28 mouse cellular contexts compared by ENCODE assay signal in genomic region chr6:81403122-81403521, GRCm38 (mm10).
DNase-seq lines count a peak whose midpoint lies in the region; ATAC-seq and TF ChIP-seq lines count a peak whose summit lies in the region.
"Had no signal": no experiment of that assay in that cellular context is flagged by ENCODE, and none has a peak within 500 bp of the region (broad histone marks: within the 10 kb centered on the region; RNA-seq: fewer than 3 reads in every experiment).

No protein-coding gene starts in this region.

- no peak overlapping the region for H3K4me2 ChIP-seq in forebrain, embryonic 14.5 days (ENCODE audit: low read length)
- H3K4me2 ChIP-seq in forebrain, embryonic 16.5 days (ENCODE audit: low read length), result no peak overlapping the region
- H3K4me2 ChIP-seq in hindbrain, embryonic 14.5 days (replicated peaks), result no peak overlapping the region
- H3K4me2 ChIP-seq in midbrain, embryonic 13.5 days (replicated peaks), result no peak overlapping the region
- no peak overlapping the region for H3K4me2 ChIP-seq in midbrain, postnatal 0 days (ENCODE audit: low read depth, low read length, poor library complexity, severe bottlenecking)
- H3K4me2 ChIP-seq: embryonic facial prominence, embryonic 13.5 days; heart, embryonic 12.5 days; heart, embryonic 15.5 days; hindbrain, embryonic 15.5 days had no signal

- no peak overlapping the region for H3K9ac ChIP-seq in forebrain, embryonic 14.5 days (ENCODE audit: low read length)
- H3K9ac ChIP-seq in forebrain, embryonic 16.5 days (replicated peaks; ENCODE audit: low read depth, low read length), result no peak overlapping the region
- no peak overlapping the region for H3K9ac ChIP-seq in hindbrain, embryonic 14.5 days
- no peak overlapping the region for H3K9ac ChIP-seq in midbrain, embryonic 13.5 days (replicated peaks)
- H3K9ac ChIP-seq in midbrain, postnatal 0 days (replicated peaks; ENCODE audit: low read length, poor library complexity, severe bottlenecking), result no peak overlapping the region
- H3K9ac ChIP-seq: embryonic facial prominence, embryonic 13.5 days; heart, embryonic 12.5 days; heart, embryonic 15.5 days; hindbrain, embryonic 15.5 days had no signal

- H3K4me3 ChIP-seq in forebrain, embryonic 14.5 days (ENCODE audit: low read depth, low read length), result no peak overlapping the region
- no peak overlapping the region for H3K4me3 ChIP-seq in forebrain, embryonic 16.5 days (replicated peaks; ENCODE audit: low read length)
- no peak overlapping the region for H3K4me3 ChIP-seq in hindbrain, embryonic 14.5 days (replicated peaks; ENCODE audit: low read length)
- no peak overlapping the region for H3K4me3 ChIP-seq in hindbrain, embryonic 10.5 days
- no peak overlapping the region for H3K4me3 ChIP-seq in midbrain, embryonic 13.5 days (replicated peaks)
- H3K4me3 ChIP-seq in midbrain, postnatal 0 days (ENCODE audit: low read depth, low read length), result no peak overlapping the region
- H3K4me3 ChIP-seq: embryonic facial prominence, embryonic 10.5 days; embryonic facial prominence, embryonic 13.5 days; erythroblast, embryonic 14.5 days; heart, embryonic 12.5 days; heart, embryonic 15.5 days; hindbrain, embryonic 15.5 days had no signal

- ATAC-seq in forebrain, embryonic 14.5 days, result no peak
- no peak for ATAC-seq in forebrain, embryonic 16.5 days
- ATAC-seq in hindbrain, embryonic 14.5 days (ENCODE audit: low FRiP score), result peak; percentile 46; the same call in 1 of the 2 replicates
- peak; percentile 43; the same call in 1 of the 2 replicates for ATAC-seq in midbrain, embryonic 13.5 days
- no peak for ATAC-seq in midbrain, postnatal 0 days (ENCODE audit: low FRiP score)
- ATAC-seq: CD4-positive, CD25-positive, alpha-beta regulatory T cell, adult 4 months; inflammation-experienced regulatory T-cells, adult 6 months; intestine, embryonic 16.5 days had no signal

- TF ChIP-seq CTCF in midbrain, postnatal 0 days (IDR thresholded peaks at IDR 0.05), result no peak

- H3K9me3 ChIP-seq in forebrain, embryonic 14.5 days (replicated peaks; ENCODE audit: control insufficient read depth, low read length), result no peaks in the 10 kb centered on the region
- H3K9me3 ChIP-seq in forebrain, embryonic 16.5 days (ENCODE audit: control insufficient read depth, low read length), result no peaks in the 10 kb centered on the region
- no peaks in the 10 kb centered on the region for H3K9me3 ChIP-seq in hindbrain, embryonic 14.5 days (ENCODE audit: control insufficient read depth, low read length)
- H3K9me3 ChIP-seq in hindbrain, embryonic 10.5 days, result no peaks in the 10 kb centered on the region
- H3K9me3 ChIP-seq in midbrain, embryonic 13.5 days, result no peaks in the 10 kb centered on the region; the same call in 1 of the 2 replicates
- H3K9me3 ChIP-seq in midbrain, postnatal 0 days (ENCODE audit: low read length), result 0 out of 2 replicates have a peak, but pooled peaks cover 4% of the 10 kb centered on the region
- H3K9me3 ChIP-seq: embryonic facial prominence, embryonic 10.5 days; embryonic facial prominence, embryonic 13.5 days; heart, embryonic 12.5 days; heart, embryonic 15.5 days; hindbrain, embryonic 15.5 days had no signal

- no peaks in the 10 kb centered on the region for H3K27me3 ChIP-seq in forebrain, embryonic 14.5 days (replicated peaks; ENCODE audit: control insufficient read depth, insufficient read depth, low read length)
- no peaks in the 10 kb centered on the region for H3K27me3 ChIP-seq in forebrain, embryonic 16.5 days (replicated peaks; ENCODE audit: control insufficient read depth, insufficient read depth, low read length)
- no peaks in the 10 kb centered on the region for H3K27me3 ChIP-seq in hindbrain, embryonic 14.5 days (ENCODE audit: control insufficient read depth, insufficient read depth, low read length)
- H3K27me3 ChIP-seq in hindbrain, embryonic 10.5 days (ENCODE audit: insufficient read depth, poor library complexity, severe bottlenecking), result no peaks in the 10 kb centered on the region
- no peaks in the 10 kb centered on the region for H3K27me3 ChIP-seq in midbrain, embryonic 13.5 days
- no peaks in the 10 kb centered on the region for H3K27me3 ChIP-seq in midbrain, postnatal 0 days (ENCODE audit: insufficient read depth, low read length)
- H3K27me3 ChIP-seq: embryonic facial prominence, embryonic 13.5 days; heart, embryonic 12.5 days; heart, embryonic 15.5 days; hindbrain, embryonic 15.5 days had no signal

- no peaks in the 10 kb centered on the region for H3K4me1 ChIP-seq in forebrain, embryonic 14.5 days (ENCODE audit: control insufficient read depth, insufficient read depth, low read length)
- H3K4me1 ChIP-seq in forebrain, embryonic 16.5 days (replicated peaks; ENCODE audit: control insufficient read depth, insufficient read depth, low read length), result no peaks in the 10 kb centered on the region
- no peaks in the 10 kb centered on the region for H3K4me1 ChIP-seq in hindbrain, embryonic 14.5 days (replicated peaks; ENCODE audit: control insufficient read depth, insufficient read depth, low read length)
- no peaks in the 10 kb centered on the region for H3K4me1 ChIP-seq in hindbrain, embryonic 10.5 days (replicated peaks)
- H3K4me1 ChIP-seq in midbrain, embryonic 13.5 days (replicated peaks), result no peaks in the 10 kb centered on the region
- H3K4me1 ChIP-seq in midbrain, postnatal 0 days (ENCODE audit: insufficient read depth, low read length), result no peaks in the 10 kb centered on the region
- H3K4me1 ChIP-seq: embryonic facial prominence, embryonic 10.5 days; embryonic facial prominence, embryonic 13.5 days; heart, embryonic 12.5 days; heart, embryonic 15.5 days; hindbrain, embryonic 15.5 days had no signal

- no peaks in the 10 kb centered on the region for H3K36me3 ChIP-seq in forebrain, embryonic 14.5 days (ENCODE audit: control insufficient read depth, insufficient read depth, low read length)
- H3K36me3 ChIP-seq in forebrain, embryonic 16.5 days (ENCODE audit: control insufficient read depth, insufficient read depth), result no peaks in the 10 kb centered on the region
- H3K36me3 ChIP-seq in hindbrain, embryonic 14.5 days (replicated peaks; ENCODE audit: control insufficient read depth, insufficient read depth), result no peaks in the 10 kb centered on the region
- no peaks in the 10 kb centered on the region for H3K36me3 ChIP-seq in hindbrain, embryonic 10.5 days
- no peaks in the 10 kb centered on the region for H3K36me3 ChIP-seq in midbrain, embryonic 13.5 days
- H3K36me3 ChIP-seq in midbrain, postnatal 0 days (ENCODE audit: insufficient read depth, low read length), result no peaks in the 10 kb centered on the region
- H3K36me3 ChIP-seq: embryonic facial prominence, embryonic 10.5 days; embryonic facial prominence, embryonic 13.5 days; heart, embryonic 12.5 days; heart, embryonic 15.5 days; hindbrain, embryonic 15.5 days had no signal

- peak; percentile 3 for DNase-seq in forebrain, embryonic 14.5 days (ENCODE audit: low spot score)
- no peak for DNase-seq in hindbrain, embryonic 14.5 days (ENCODE audit: low spot score)
- DNase-seq in hindbrain, embryonic 10.5 days (ENCODE audit: low spot score), result no peak
- DNase-seq in midbrain, postnatal 0 days (ENCODE audit: low spot score), result no peak
- no peak for DNase-seq in heart, postnatal 10 days
- DNase-seq: adrenal gland, adult 2 months; adrenal gland, postnatal 14 days; cerebellum, adult 11-12 months; cerebellum, adult 8-10 months; cerebellum, postnatal 10 days; cerebellum, postnatal 36 days; embryo, embryonic 11 days; gastrocnemius, postnatal 25 days; heart, adult 18-20 months; heart, postnatal 14 days; heart, postnatal 4 days; kidney, adult 18-20 months had no signal

- intact Hi-C loops in heart, postnatal 10 days (cut with DNase I), result no loop called here

- H3K27ac ChIP-seq in forebrain, embryonic 14.5 days (ENCODE audit: low read depth, low read length), result no peak overlapping the region
- H3K27ac ChIP-seq in forebrain, embryonic 16.5 days (ENCODE audit: low read length), result no peak overlapping the region
- no peak overlapping the region for H3K27ac ChIP-seq in hindbrain, embryonic 14.5 days
- no peak overlapping the region for H3K27ac ChIP-seq in hindbrain, embryonic 10.5 days
- H3K27ac ChIP-seq in midbrain, embryonic 13.5 days, result no peak overlapping the region
- no peak overlapping the region for H3K27ac ChIP-seq in midbrain, postnatal 0 days (ENCODE audit: low read depth, low read length)
- H3K27ac ChIP-seq: embryonic facial prominence, embryonic 10.5 days; embryonic facial prominence, embryonic 13.5 days; heart, embryonic 15.5 days; hindbrain, embryonic 15.5 days had no signal

Comparison
In these comparisons a context has a peak if more than half of its experiments do, and no peak if none do; other contexts are left out.
1. ATAC-seq: peak in hindbrain, embryonic 14.5 days (single experiment) and midbrain, embryonic 13.5 days (single experiment); none in forebrain, embryonic 14.5 days (single experiment), forebrain, embryonic 16.5 days (single experiment) and midbrain, postnatal 0 days (single experiment).